Mouse (Mus musculus) activated CD4-positive, CD25-positive, alpha-beta regulatory T cell, adult 4 months (primary cell): ENCODE data around the gene Cox15. TPM values are rescaled to one million over a fixed set of nuclear protein-coding genes. Genes with fewer than 3 reads are reported as not detected.

Source experiments
- ATAC-seq: one replicate; pipeline ENCODE4 v1.8.0; 2017
- polyA plus RNA-seq, 2 experiments: library from polyadenylated mRNA; unstranded; fragments of 100-300 nt; shearing (Covaris generic); gene quantifications; one replicate each; pipeline ENCODE4 v1.2.1; 2017

Cox15 gene
- polyA plus RNA-seq, 2 experiments from 2014 or later: 6.6 to 8.1 TPM

DNA sequence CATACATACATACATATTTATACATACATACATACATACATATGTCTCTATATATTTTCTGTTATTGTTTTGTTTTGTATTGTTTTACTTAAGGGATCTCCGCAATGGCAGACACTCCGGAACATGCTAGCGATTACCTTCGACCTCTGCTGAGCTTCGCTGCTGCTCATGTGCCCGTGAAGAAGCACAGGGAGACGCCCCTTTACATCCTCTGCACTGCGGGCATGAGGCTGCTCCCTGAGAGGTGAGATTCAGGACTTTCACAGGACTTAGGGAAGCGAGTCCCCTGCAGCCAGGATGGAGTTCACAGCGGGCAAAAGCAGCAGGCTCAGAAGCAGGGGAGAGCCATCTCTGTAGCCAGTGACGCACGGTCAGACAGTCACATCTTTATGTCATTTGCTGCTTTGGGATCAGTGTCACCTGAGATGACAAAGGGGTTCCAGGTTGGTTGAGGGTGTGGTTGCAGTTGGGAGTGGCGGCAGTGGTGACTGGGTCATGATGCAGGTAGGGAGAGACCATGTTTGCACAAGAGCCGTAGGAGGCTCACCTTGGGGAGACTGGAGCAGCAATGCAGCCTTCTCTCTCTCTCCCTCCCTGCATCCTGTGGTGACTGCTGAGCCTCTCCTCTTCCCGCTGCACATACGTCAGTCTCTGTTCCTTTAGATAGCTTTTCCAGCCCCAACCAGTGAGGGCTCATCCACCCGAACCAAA is 47.9 kb downstream of the Cox15 start:
- ATAC-seq: no peak

DNA sequence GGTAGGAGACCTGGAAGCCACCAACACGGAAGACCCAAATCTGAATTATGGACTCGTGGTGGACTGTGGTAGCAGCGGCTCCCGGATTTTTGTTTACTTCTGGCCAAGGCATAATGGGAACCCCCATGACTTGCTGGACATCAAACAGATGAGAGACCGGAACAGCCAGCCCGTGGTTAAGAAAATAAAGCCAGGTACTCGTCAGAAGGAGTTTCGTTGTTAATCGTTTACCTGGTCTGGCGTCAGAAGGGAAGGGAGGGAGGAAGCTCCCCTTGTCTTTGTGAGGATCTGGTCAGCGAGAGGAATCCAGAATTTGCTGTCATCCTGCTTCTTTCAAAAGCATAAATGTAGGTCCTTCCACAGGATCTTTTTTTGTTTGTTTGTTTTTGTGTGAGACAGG is 48.6 kb downstream of the Cox15 start:
- ATAC-seq: no peak

- no peak for ATAC-seq
These were observed 53.0 kb downstream of the Cox15 start for GRCm38 (mm10) chr19:43699763-43700155.

GRCm38 (mm10) chr19:43699021-43699762 is 53.6 kb downstream of the Cox15 start:
- no peak for ATAC-seq

GRCm38 (mm10) chr19:43697666-43698370 is 55.0 kb downstream of the Cox15 start:
- no peak for ATAC-seq

DNA sequence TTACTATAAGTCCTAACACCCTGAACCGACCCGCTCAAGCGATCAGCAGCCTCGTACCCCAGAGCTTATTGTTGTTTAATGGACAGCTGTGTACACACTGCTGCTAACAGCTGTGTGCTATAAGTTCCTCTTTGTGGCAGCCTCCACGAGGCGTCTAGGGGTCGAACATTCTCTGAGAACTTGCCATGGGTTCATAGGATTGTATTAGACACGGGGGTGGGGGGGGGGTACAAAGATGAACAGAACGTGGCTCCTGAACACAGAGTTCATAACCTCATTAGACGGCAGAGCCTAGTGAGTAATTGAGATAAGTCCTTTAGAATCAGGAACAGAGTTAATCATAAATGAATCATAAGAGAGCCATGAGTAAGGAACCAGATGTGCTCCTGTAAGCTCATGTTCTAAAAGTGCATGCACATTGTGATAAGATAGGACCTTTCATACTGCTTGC is 57.3 kb downstream of the Cox15 start:
- ATAC-seq: no peak

- no peak for ATAC-seq
These were observed 60.0 kb downstream of the Cox15 start for GRCm38 (mm10) chr19:43692815-43693214.

- ATAC-seq: peak; percentile 96
These were observed 63.2 kb downstream of the Cox15 start, which contains the start of gene Entpd7 for GRCm38 (mm10) chr19:43689419-43690246. Gene Entpd7 (plus strand): TSS chr19:43689672.

Other genes with a start within 250 kb of the Cox15 start
- gene Got1, start 228.4 kb downstream of the Cox15 start, polyA plus RNA-seq: 10 to 100 TPM; 37.1 to 54.8 TPM
- gene Nkx2-3, start 140.7 kb downstream of the Cox15 start, polyA plus RNA-seq: not detected
- 10 to 100 TPM in 1 of 2 experiments, 1 to 10 TPM in 1; 8.3 to 10.8 TPM for gene Slc25a28, start 78.1 kb downstream of the Cox15 start, polyA plus RNA-seq
- gene Entpd7, start 63.3 kb downstream of the Cox15 start, polyA plus RNA-seq: 1 to 10 TPM; 8.0 TPM
- gene Cutc, start within 50 bp of the Cox15 start, polyA plus RNA-seq: 10 to 100 TPM; 12.3 to 19.9 TPM
- not detected for gene Abcc2, start 29.2 kb upstream of the Cox15 start, polyA plus RNA-seq
- 1 to 10 TPM; 3.5 to 7.0 TPM for gene Dnmbp, start 187.2 kb upstream of the Cox15 start, polyA plus RNA-seq
- under 1 TPM in 1 of 2 experiments, not detected in 1; 0.15 TPM for gene Cpn1, start 233.6 kb upstream of the Cox15 start, polyA plus RNA-seq